Comparison of ENCODE assay signal across 8 mouse cellular contexts in genomic region chr2:103796211-103796860, GRCm38 (mm10). TPM values are rescaled to one million over a fixed set of nuclear protein-coding genes. Genes with fewer than 3 reads are reported as not detected.
DNase-seq lines count a peak whose midpoint lies in the region; ATAC-seq lines count a peak whose summit lies in the region.

No protein-coding gene starts in this region.

- peak overlapping the region; percentile 97 for H3K4me3 ChIP-seq in embryonic facial prominence, embryonic 10.5 days
- peak overlapping the region; percentile 88 for H3K4me3 ChIP-seq in limb, embryonic 15.5 days
- H3K4me3 ChIP-seq in midbrain, embryonic 15.5 days, result peak overlapping the region; percentile 90

- no peaks in the 10 kb centered on the region for H3K9me3 ChIP-seq in embryonic facial prominence, embryonic 10.5 days
- H3K9me3 ChIP-seq in limb, embryonic 15.5 days, result no peaks in the 10 kb centered on the region
- no peaks in the 10 kb centered on the region for H3K9me3 ChIP-seq in midbrain, embryonic 15.5 days

- peaks cover 31% of the 10 kb centered on the region for H3K4me1 ChIP-seq in embryonic facial prominence, embryonic 10.5 days
- H3K4me1 ChIP-seq in limb, embryonic 15.5 days, result peaks cover 16% of the 10 kb centered on the region
- H3K4me1 ChIP-seq in midbrain, embryonic 15.5 days, result peaks cover 34% of the 10 kb centered on the region

- DNase-seq in cerebellum, adult 8-10 months, result no peak
- peak; percentile 75 for DNase-seq in embryonic facial prominence, embryonic 10.5 days (ENCODE audit: low spot score)
- peak; percentile 56 to 68 for DNase-seq in heart, adult 18-20 months
- peak; percentile 55 to 67 for DNase-seq in kidney, adult 8-10 months
- peak; percentile 78 to 81 for DNase-seq in spleen, postnatal 10 days (ENCODE audit: low spot score in 2 of 2)

- under 1% methylated on average over 42 of the region's 42 CpGs for WGBS in embryonic facial prominence, embryonic 10.5 days
- under 1% methylated on average over 42 of the region's 42 CpGs for WGBS in limb, embryonic 15.5 days
- WGBS in midbrain, embryonic 15.5 days, result under 1% methylated on average over 42 of the region's 42 CpGs

- ATAC-seq in cerebellum, adult (ENCODE audit: insufficient number of reproducible peaks, low FRiP score, low TSS enrichment), result peak; percentile 52; the same call in 1 of the 2 replicates
- peak; percentile 56 for ATAC-seq in limb, embryonic 15.5 days (ENCODE audit: insufficient number of reproducible peaks, low FRiP score, low TSS enrichment, low read depth)
- ATAC-seq in midbrain, embryonic 15.5 days (replicated peaks), result peak; percentile 64

- peak overlapping the region; percentile 56 for H3K4me2 ChIP-seq in limb, embryonic 15.5 days
- H3K4me2 ChIP-seq in midbrain, embryonic 15.5 days, result peak overlapping the region; percentile 68

- peak overlapping the region; percentile 97 for H3K9ac ChIP-seq in limb, embryonic 15.5 days
- H3K9ac ChIP-seq in midbrain, embryonic 15.5 days, result peak overlapping the region; percentile 93

- peaks cover 41% of the 10 kb centered on the region for H3K36me3 ChIP-seq in embryonic facial prominence, embryonic 10.5 days (replicated peaks)
- peaks cover 14% of the 10 kb centered on the region for H3K36me3 ChIP-seq in limb, embryonic 15.5 days
- H3K36me3 ChIP-seq in midbrain, embryonic 15.5 days (replicated peaks), result peaks cover 13% of the 10 kb centered on the region; the same call in 1 of the 2 replicates

- peak overlapping the region; percentile 100 for H3K27ac ChIP-seq in embryonic facial prominence, embryonic 10.5 days (replicated peaks)
- H3K27ac ChIP-seq in limb, embryonic 15.5 days, result peak overlapping the region; percentile 100
- H3K27ac ChIP-seq in midbrain, embryonic 15.5 days, result peak overlapping the region; percentile 100

- H3K27me3 ChIP-seq in embryonic facial prominence, embryonic 10.5 days (replicated peaks; ENCODE audit: low read depth, poor library complexity, severe bottlenecking), result no peaks in the 10 kb centered on the region
- H3K27me3 ChIP-seq in limb, embryonic 15.5 days, result no peaks in the 10 kb centered on the region
- H3K27me3 ChIP-seq in midbrain, embryonic 15.5 days (replicated peaks), result no peaks in the 10 kb centered on the region

RNA-seq across cellular contexts. Expression of gene Caprin1, which starts 1.1 kb away (rescaled TPM):
- polyA plus RNA-seq in embryonic facial prominence, embryonic 10.5 days (2016; fragmentation: Nextera tagmentation; extraction: Ambion mirVana), result 533 and 550 TPM in 2 replicates
- total RNA-seq in heart, adult 18-20 months (2021), result 100 to 1,000 TPM; 201 to 202 TPM
- polyA plus RNA-seq in limb, embryonic 15.5 days (2015; fragmentation: Nextera tagmentation; extraction: Ambion mirVana), result 231 and 235 TPM in 2 replicates
- polyA plus RNA-seq in midbrain, embryonic 15.5 days (2015; fragmentation: Nextera tagmentation; extraction: Ambion mirVana), result 364 and 368 TPM in 2 replicates

RNA-seq across cellular contexts. Expression of gene Nat10, which starts 35.3 kb away (rescaled TPM):
- polyA plus RNA-seq in embryonic facial prominence, embryonic 10.5 days (2016; fragmentation: Nextera tagmentation; extraction: Ambion mirVana), result 31.5 and 35.4 TPM in 2 replicates
- total RNA-seq in heart, adult 18-20 months (2021), result 10 to 100 TPM; 15.5 to 17.7 TPM
- 23.9 and 25.2 TPM in 2 replicates for polyA plus RNA-seq in limb, embryonic 15.5 days (2015; fragmentation: Nextera tagmentation; extraction: Ambion mirVana)
- 20.1 and 20.4 TPM in 2 replicates for polyA plus RNA-seq in midbrain, embryonic 15.5 days (2015; fragmentation: Nextera tagmentation; extraction: Ambion mirVana)
